Mouse (Mus musculus) CH12.LX (cell line): ENCODE results near the gene Itga6. TPM values are rescaled to one million over a fixed set of nuclear protein-coding genes. Genes with fewer than 3 reads are reported as not detected.

Experiments
- DNase-seq: peaks from one replicate; pipeline ENCODE4 v3.0.0-alpha.2; 2013; ENCODE audit errors: extremely low read depth
- H3K27ac ChIP-seq: 2 replicates; pipeline ENCODE4 v1.5.1; 2012; ENCODE audit warnings: low read depth, mild to moderate bottlenecking, control low read depth, moderate library complexity; ENCODE audit not compliant: insufficient read depth
- H3K27me3 ChIP-seq: replicated peaks from 2 replicates; pipeline ENCODE3; 2012; ENCODE audit warnings: inconsistent platforms
- H3K36me3 ChIP-seq, 2 experiments: replicated peaks in 1 of 2; 2 replicates each; pipeline versions ENCODE3 to v1.6.1; 2012; ENCODE audit warnings: inconsistent platforms in 1 of 2, low read length in 1 of 2, mild to moderate bottlenecking in 1 of 2, mixed read lengths in 1 of 2, moderate library complexity in 1 of 2; ENCODE audit not compliant: control insufficient read depth in 1 of 2, insufficient read depth in 1 of 2
- H3K4me1 ChIP-seq, 2 experiments: 2 replicates each; pipeline ENCODE4 v1.6.1; 2012; ENCODE audit warnings: inconsistent platforms in 1 of 2, moderate library complexity in 1 of 2; ENCODE audit not compliant: insufficient read depth in 2 of 2, control insufficient read depth in 1 of 2
- H3K4me2 ChIP-seq: 2 replicates; pipeline ENCODE4 v1.6.1; 2012; ENCODE audit warnings: low read depth, mild to moderate bottlenecking, control low read depth; ENCODE audit not compliant: poor library complexity, insufficient read depth, severe bottlenecking
- H3K4me3 ChIP-seq, 3 experiments: fragments of 150-350 bp in 1 of 3; sonication (generic) in 1 of 3; replicated peaks in 1 of 3; 2 replicates each; pipeline versions ENCODE3 to v1.5.1; 2011 to 2012; ENCODE audit warnings: low read depth in 2 of 3, low read length in 2 of 3, mild to moderate bottlenecking in 2 of 3, moderate library complexity in 2 of 3, control low read depth in 1 of 3, improper control_type of control experiment in 1 of 3, inconsistent platforms in 1 of 3, mixed read lengths in 1 of 3; ENCODE audit not compliant: poor library complexity in 1 of 3
- H3K79me2 ChIP-seq: replicated peaks from 2 replicates; pipeline ENCODE4 v1.6.1; 2012; ENCODE audit warnings: mild to moderate bottlenecking, moderate library complexity; ENCODE audit not compliant: control insufficient read depth, poor library complexity, insufficient read depth, severe bottlenecking; ENCODE audit errors: extremely low read depth
- H3K9ac ChIP-seq: 2 replicates; pipeline ENCODE4 v1.6.1; 2012; ENCODE audit warnings: low read depth, mild to moderate bottlenecking, control low read depth, moderate library complexity; ENCODE audit not compliant: insufficient read depth
- H3K9me3 ChIP-seq: replicated peaks from 2 replicates; pipeline ENCODE3; 2012; ENCODE audit warnings: low read length, inconsistent platforms, mixed read lengths
- CHD2 ChIP-seq: IDR thresholded peaks from 2 replicates; pipeline ENCODE4 v1.6.1; 2011; ENCODE audit warnings: low read length, improper control_type of control experiment
- CTCF ChIP-seq, 2 experiments: IDR thresholded peaks in 1 of 2; conservative IDR thresholded peaks in 1 of 2; 2 replicates each; pipeline ENCODE4 v1.5.1; 2011 to 2012; ENCODE audit warnings: low read depth in 2 of 2, low read length in 2 of 2, improper control_type of control experiment in 1 of 2, inconsistent platforms in 1 of 2, mild to moderate bottlenecking in 1 of 2, moderate library complexity in 1 of 2
- EP300 ChIP-seq: IDR thresholded peaks from 2 replicates; pipeline ENCODE4 v1.6.1; 2011; ENCODE audit warnings: low read length, improper control_type of control experiment
- GABPA ChIP-seq: IDR thresholded peaks from 2 replicates; pipeline ENCODE4 v1.6.1; 2012; ENCODE audit warnings: low read depth, low read length, improper control_type of control experiment, inconsistent platforms; ENCODE audit not compliant: insufficient replicate concordance
- HCFC1 ChIP-seq: IDR thresholded peaks from 2 replicates; pipeline ENCODE4 v1.6.1; 2012; ENCODE audit warnings: low read depth, mild to moderate bottlenecking, inconsistent platforms, low read length, improper control_type of control experiment
- MAX ChIP-seq: IDR thresholded peaks from 2 replicates; pipeline ENCODE4 v1.6.1; 2011; ENCODE audit warnings: low read length, improper control_type of control experiment
- MAZ ChIP-seq: IDR thresholded peaks from 2 replicates; pipeline ENCODE4 v1.6.1; 2012; ENCODE audit warnings: low read depth, mild to moderate bottlenecking, inconsistent platforms, low read length, improper control_type of control experiment, moderate library complexity
- MEF2A ChIP-seq: IDR thresholded peaks from 2 replicates; pipeline ENCODE4 v1.6.1; 2014; ENCODE audit warnings: low read depth, mild to moderate bottlenecking, inconsistent platforms, low read length, improper control_type of control experiment, borderline replicate concordance
- NELFE ChIP-seq: IDR thresholded peaks from 2 replicates; pipeline ENCODE4 v1.6.1; 2011; ENCODE audit warnings: low read depth, low read length, improper control_type of control experiment
- POLR2A ChIP-seq: IDR thresholded peaks from 2 replicates; pipeline ENCODE4 v1.6.1; 2011; ENCODE audit warnings: low read depth, mild to moderate bottlenecking, improper control_type of control experiment, low read length
- RAD21 ChIP-seq: IDR thresholded peaks from 2 replicates; pipeline ENCODE4 v1.6.1; 2011; ENCODE audit warnings: low read depth, mild to moderate bottlenecking, low read length, improper control_type of control experiment, moderate library complexity
- SMC3 ChIP-seq: IDR thresholded peaks from 2 replicates; pipeline ENCODE4 v1.6.1; 2011; ENCODE audit warnings: low read depth, low read length, improper control_type of control experiment
- TBP ChIP-seq: conservative IDR thresholded peaks from 2 replicates; pipeline ENCODE4 v1.6.1; 2011; ENCODE audit warnings: low read depth, low read length, improper control_type of control experiment
- USF1 ChIP-seq: IDR thresholded peaks from 2 replicates; pipeline ENCODE4 v1.6.1; 2014; ENCODE audit warnings: low read depth, mild to moderate bottlenecking, inconsistent platforms, low read length, improper control_type of control experiment
- USF2 ChIP-seq: conservative IDR thresholded peaks from 2 replicates; pipeline ENCODE4 v1.6.1; 2011; ENCODE audit warnings: low read depth, low read length, improper control_type of control experiment
- ZKSCAN1 ChIP-seq: IDR thresholded peaks from 2 replicates; pipeline ENCODE4 v1.6.1; 2012; ENCODE audit warnings: low read depth, inconsistent platforms, low read length, improper control_type of control experiment, borderline replicate concordance
- ZMIZ1 ChIP-seq: IDR thresholded peaks from 2 replicates; pipeline ENCODE4 v1.6.1; 2012; ENCODE audit warnings: low read depth, mild to moderate bottlenecking, inconsistent platforms, low read length, improper control_type of control experiment
- dilution Hi-C: fragments of 300-500 bp; cut with MboI; formaldehyde crosslinking; loops from 2 replicates; pipeline ENCODE4 v1.14.3; 2020; ENCODE audit warnings: low sequenced_read_pairs; ENCODE audit not compliant: extremely low pct_unique_long_range_greater_than_20kb, extremely low pct_ligation_motif_present
- in situ Hi-C: fragments of 300-500 bp; cut with MboI; formaldehyde crosslinking; loops from 3 replicates; pipeline ENCODE4 v1.14.3; 2019; ENCODE audit warnings: low sequenced_read_pairs, low pct_ligation_motif_present, low pct_unique_long_range_greater_than_20kb, mixed read lengths
- polyA plus RNA-seq: library from polyadenylated mRNA; unstranded; fragments of >175 nt; gene quantifications from 2 replicates; pipeline ENCODE4 v1.2.1, GENCODE M21; 2012; ENCODE audit warnings: low read depth; ENCODE audit not compliant: insufficient read length
- total RNA-seq, 2 experiments: library from RNA; depleted of rRNA; stranded (reverse); fragments of 300-350 nt in 1 of 2; fragments of >200 nt in 1 of 2; gene quantifications; 2 replicates each; pipeline ENCODE4 v1.2.3; 2012 to 2014

Gene Itga6
- total and polyA plus RNA-seq, 3 experiments: 6.1 to 13.9 (median 10.9) TPM

- no peak overlapping the region for H3K27ac ChIP-seq
- H3K4me2 ChIP-seq: no peak overlapping the region
- H3K9me3 ChIP-seq: no peaks in the 10 kb centered on the region
- DNase-seq: no peak
- dilution Hi-C loops (no loop called here), in situ Hi-C loops (no loop called here)
- no peak overlapping the region for H3K4me3 ChIP-seq
- TF ChIP-seq USF2 (no peak), CTCF (conservative IDR thresholded peaks at IDR 0.05 in 1 of 2, IDR thresholded peaks at IDR 0.05 in 1 of 2; ENCODE audit: low read depth in 2 of 2, low read length in 2 of 2) (no peak), CHD2 (no peak), MEF2A (no peak), EP300 (no peak), GABPA (no peak), MAX (no peak), SMC3 (no peak)
- H3K79me2 ChIP-seq: no peaks in the 10 kb centered on the region
- no peaks in the 10 kb centered on the region for H3K4me1 ChIP-seq
- no peaks in the 10 kb centered on the region for H3K27me3 ChIP-seq
- H3K9ac ChIP-seq: no peak overlapping the region
- H3K36me3 ChIP-seq: no peaks in the 10 kb centered on the region
These were observed 21.7 kb downstream of the Itga6 start for GRCm38 (mm10) chr2:71767019-71767610.

- Histone ChIP-seq H3K36me3 (no peaks in the 10 kb centered on the region), H3K27me3 (no peaks in the 10 kb centered on the region), H3K4me1 (no peaks in the 10 kb centered on the region), H3K79me2 (no peaks in the 10 kb centered on the region), H3K4me3 (no peak overlapping the region), H3K4me2 (no peak overlapping the region), H3K27ac (no peak overlapping the region), H3K9me3 (no peaks in the 10 kb centered on the region), H3K9ac (no peak overlapping the region)
- TF ChIP-seq USF2 (no peak), NELFE (no peak), HCFC1 (no peak), ZMIZ1 (no peak)
- dilution Hi-C loops (no loop called here), in situ Hi-C loops (no loop called here)
- DNase-seq: no peak
These were observed 26.3 kb downstream of the Itga6 start for GRCm38 (mm10) chr2:71771762-71772161.

- TF ChIP-seq NELFE: no peak
- TF ChIP-seq MAZ: no peak
- TF ChIP-seq ZKSCAN1: no peak
- TF ChIP-seq POLR2A: no peak
- no peak for TF ChIP-seq USF1
- TF ChIP-seq RAD21: no peak
- TF ChIP-seq CHD2: no peak
- TF ChIP-seq HCFC1: no peak
- no peak for TF ChIP-seq MAX
- TF ChIP-seq TBP: no peak
- H3K27ac ChIP-seq: no peak overlapping the region
- in situ Hi-C loops: no loop called here
- H3K9me3 ChIP-seq: no peaks in the 10 kb centered on the region
- no peaks in the 10 kb centered on the region for H3K79me2 ChIP-seq
- no peak overlapping the region for H3K9ac ChIP-seq
- no peaks in the 10 kb centered on the region for H3K27me3 ChIP-seq
- no peak for DNase-seq
- no peak overlapping the region for H3K4me3 ChIP-seq
- no peaks in the 10 kb centered on the region for H3K4me1 ChIP-seq
- dilution Hi-C loops: no loop called here
- H3K36me3 ChIP-seq: no peaks in the 10 kb centered on the region
- no peak overlapping the region for H3K4me2 ChIP-seq
These were observed 28.3 kb downstream of the Itga6 start for GRCm38 (mm10) chr2:71773714-71774113.
